Mouse (Mus musculus) ES-Bruce4 (cell line): ENCODE results near the gene Chrna3. TPM values are rescaled to one million over a fixed set of nuclear protein-coding genes. Genes with fewer than 3 reads are reported as not detected.
A peak's percentile ranks its signal among the peaks of the same experiment; 100 is the strongest.

Experiments used
- H3K27ac ChIP-seq: 2 replicates; pipeline ENCODE4 v1.5.1; 2012; ENCODE audit warnings: low read length, inconsistent platforms; ENCODE audit not compliant: insufficient read depth
- H3K27me3 ChIP-seq: 2 replicates; pipeline ENCODE4 v1.6.1; 2012; ENCODE audit warnings: mild to moderate bottlenecking, low read length, inconsistent platforms; ENCODE audit not compliant: control insufficient read depth, poor library complexity, insufficient read depth, severe bottlenecking
- H3K36me3 ChIP-seq: 2 replicates; pipeline ENCODE4 v1.6.1; 2012; ENCODE audit warnings: inconsistent platforms, mild to moderate bottlenecking, low read length, moderate library complexity; ENCODE audit not compliant: control insufficient read depth, poor library complexity, insufficient read depth, severe bottlenecking
- H3K4me1 ChIP-seq: one replicate; pipeline ENCODE4 v1.8.1; 2011; ENCODE audit warnings: low read length; ENCODE audit not compliant: control insufficient read depth, insufficient read depth
- H3K4me3 ChIP-seq: 2 replicates; pipeline ENCODE4 v1.5.1; 2011; ENCODE audit warnings: low read depth, mild to moderate bottlenecking, low read length
- H3K9ac ChIP-seq: 2 replicates; pipeline ENCODE4 v1.6.1; 2012; ENCODE audit warnings: low read depth, mild to moderate bottlenecking, inconsistent platforms; ENCODE audit not compliant: poor library complexity, severe bottlenecking
- H3K9me3 ChIP-seq: replicated peaks from 2 replicates; pipeline ENCODE4 v1.6.1; 2012; ENCODE audit warnings: mild to moderate bottlenecking, low read length, inconsistent platforms; ENCODE audit not compliant: control insufficient read depth, poor library complexity, insufficient read depth, severe bottlenecking
- CTCF ChIP-seq: IDR thresholded peaks from one replicate; pipeline ENCODE4 v1.8.1; 2011; ENCODE audit warnings: low read depth, low read length
- EP300 ChIP-seq: IDR thresholded peaks from 2 replicates; pipeline ENCODE4 v1.6.1; 2011; ENCODE audit warnings: low read depth, low read length; ENCODE audit not compliant: insufficient read depth
- POLR2A ChIP-seq: IDR thresholded peaks from one replicate; pipeline ENCODE4 v1.8.1; 2011; ENCODE audit warnings: low read length; ENCODE audit not compliant: insufficient read depth
- polyA plus RNA-seq: library from polyadenylated mRNA; stranded (reverse); fragments of >200 nt; gene quantifications from 2 replicates; pipeline ENCODE4 v1.2.4, GENCODE M21; 2011; ENCODE audit warnings: low read depth; ENCODE audit not compliant: missing spikeins, insufficient read depth, insufficient read length

The Chrna3 gene
- polyA plus RNA-seq, 1 experiment = not detected

- TF ChIP-seq POLR2A (no peak), EP300 (no peak), CTCF (no peak)
- Histone ChIP-seq H3K9me3 (no peaks in the 10 kb centered on the region), H3K4me1 (no peaks in the 10 kb centered on the region), H3K4me3 (no peak overlapping the region), H3K36me3 (no peaks in the 10 kb centered on the region), H3K9ac (no peak overlapping the region), H3K27ac (no peak overlapping the region), H3K27me3 (no peaks in the 10 kb centered on the region)
These were observed 12.6 kb upstream of the Chrna3 start for GRCm38 (mm10) chr9:55038948-55039347.

- Histone ChIP-seq H3K27ac (no peak overlapping the region), H3K9me3 (no peaks in the 10 kb centered on the region), H3K4me3 (no peak overlapping the region), H3K36me3 (no peaks in the 10 kb centered on the region), H3K4me1 (no peaks in the 10 kb centered on the region), H3K27me3 (no peaks in the 10 kb centered on the region), H3K9ac (no peak overlapping the region)
- TF ChIP-seq EP300 = no peak
- no peak for TF ChIP-seq CTCF
These were observed 5.2 kb upstream of the Chrna3 start for GRCm38 (mm10) chr9:55031435-55032167.

- Histone ChIP-seq H3K4me1 (no peaks in the 10 kb centered on the region), H3K27ac (no peak overlapping the region), H3K9ac (no peak overlapping the region), H3K27me3 (peaks cover 2% of the 10 kb centered on the region; the same call in 1 of the 2 replicates), H3K9me3 (no peaks in the 10 kb centered on the region), H3K4me3 (peak overlapping the region; percentile 10), H3K36me3 (no peaks in the 10 kb centered on the region)
- TF ChIP-seq EP300 (no peak), POLR2A (no peak), CTCF (no peak)
These were observed 658 bp downstream of the Chrna3 start for GRCm38 (mm10) chr9:55025534-55026274.

- Histone ChIP-seq H3K4me1 (no peaks in the 10 kb centered on the region), H3K27me3 (peaks cover 2% of the 10 kb centered on the region; the same call in 1 of the 2 replicates), H3K9ac (no peak overlapping the region), H3K27ac (no peak overlapping the region), H3K4me3 (no peak overlapping the region), H3K9me3 (no peaks in the 10 kb centered on the region), H3K36me3 (no peaks in the 10 kb centered on the region)
- TF ChIP-seq POLR2A (no peak), CTCF (peak; percentile 62)
These were observed 2.3 kb downstream of the Chrna3 start for GRCm38 (mm10) chr9:55023902-55024583.

GRCm38 (mm10) chr9:55023326-55023725 lies 3.0 kb downstream of the Chrna3 start:
- peaks cover 2% of the 10 kb centered on the region; the same call in 1 of the 2 replicates for H3K27me3 ChIP-seq
- TF ChIP-seq POLR2A (no peak), CTCF (no peak), EP300 (no peak)
- H3K27ac ChIP-seq = no peak overlapping the region
- H3K9me3 ChIP-seq = no peaks in the 10 kb centered on the region
- no peak overlapping the region for H3K9ac ChIP-seq
- H3K4me1 ChIP-seq = no peaks in the 10 kb centered on the region
- H3K36me3 ChIP-seq = no peaks in the 10 kb centered on the region
- H3K4me3 ChIP-seq = no peak overlapping the region

- Histone ChIP-seq H3K27ac (no peak overlapping the region), H3K9me3 (no peaks in the 10 kb centered on the region), H3K36me3 (no peaks in the 10 kb centered on the region), H3K27me3 (no peaks in the 10 kb centered on the region), H3K4me1 (no peaks in the 10 kb centered on the region), H3K4me3 (no peak overlapping the region), H3K9ac (no peak overlapping the region)
- no peak for TF ChIP-seq EP300
- no peak for TF ChIP-seq CTCF
- no peak for TF ChIP-seq POLR2A
These were observed 9.4 kb downstream of the Chrna3 start for GRCm38 (mm10) chr9:55016926-55017325.
